Mouse (Mus musculus) B cell, adult 2 months (primary cell): ENCODE measurements around the gene Tet2.
"Not testable (repeated sequence)": the region's sequence is repeated elsewhere in the genome, so short reads cannot be mapped to it uniquely, and the experiment has no call there.

Experiments used
- DNase-seq, 2 experiments: peaks; one replicate each; pipeline ENCODE4 v3.0.0; 2022

Gene Tet2

GRCm38 (mm10) chr3:133546790-133547189, 1.9 kb upstream of the Tet2 start:
- DNase-seq: no peak

GRCm38 (mm10) chr3:133545304-133545666, 346 bp upstream of the Tet2 start:
- DNase-seq: no peak

GRCm38 (mm10) chr3:133544131-133544550, 798 bp downstream of the Tet2 start:
- peak; percentile 83 to 85 for DNase-seq

GRCm38 (mm10) chr3:133543101-133544020, 1.6 kb downstream of the Tet2 start:
- DNase-seq: peak; percentile 22 to 38

GRCm38 (mm10) chr3:133542084-133542483, 2.9 kb downstream of the Tet2 start:
- no peak for DNase-seq

- DNase-seq: no peak
Observed at GRCm38 (mm10) chr3:133541000-133541399, 3.9 kb downstream of the Tet2 start.

- DNase-seq: no peak
Observed at GRCm38 (mm10) chr3:133539991-133540390, 4.9 kb downstream of the Tet2 start.

- DNase-seq: not testable (repeated sequence)
Observed at GRCm38 (mm10) chr3:133538499-133538898, 6.4 kb downstream of the Tet2 start.

GRCm38 (mm10) chr3:133535644-133536043, 9.3 kb downstream of the Tet2 start:
- DNase-seq: no peak

GRCm38 (mm10) chr3:133534066-133534465, 10.9 kb downstream of the Tet2 start:
- DNase-seq: no peak

GRCm38 (mm10) chr3:133533272-133533995, 11.5 kb downstream of the Tet2 start:
- DNase-seq: no peak

- no peak for DNase-seq
Observed at GRCm38 (mm10) chr3:133532806-133533205, 12.1 kb downstream of the Tet2 start.

GRCm38 (mm10) chr3:133532252-133532651, 12.7 kb downstream of the Tet2 start:
- DNase-seq: no peak

- no peak for DNase-seq
Observed at GRCm38 (mm10) chr3:133531101-133531500, 13.8 kb downstream of the Tet2 start.

- DNase-seq: no peak
Observed at GRCm38 (mm10) chr3:133530664-133531063, 14.3 kb downstream of the Tet2 start.

GRCm38 (mm10) chr3:133526119-133526723, 18.7 kb downstream of the Tet2 start:
- no peak for DNase-seq

- no peak for DNase-seq
Observed at GRCm38 (mm10) chr3:133525578-133525977, 19.4 kb downstream of the Tet2 start.

- DNase-seq: no peak
Observed at GRCm38 (mm10) chr3:133524341-133525050, 20.4 kb downstream of the Tet2 start.

GRCm38 (mm10) chr3:133523191-133523590, 21.7 kb downstream of the Tet2 start:
- no peak for DNase-seq

- no peak for DNase-seq
Observed at GRCm38 (mm10) chr3:133522289-133522688, 22.6 kb downstream of the Tet2 start.

- no peak for DNase-seq
Observed at GRCm38 (mm10) chr3:133518801-133519200, 26.1 kb downstream of the Tet2 start.

- no peak for DNase-seq
Observed at GRCm38 (mm10) chr3:133518116-133518515, 26.8 kb downstream of the Tet2 start.

- DNase-seq: no peak
Observed at GRCm38 (mm10) chr3:133517406-133517805, 27.5 kb downstream of the Tet2 start.
